Mouse (Mus musculus) erythroblast, adult 5-6 weeks (primary cell): ENCODE measurements around the gene Ano8. TPM values are rescaled to one million over a fixed set of nuclear protein-coding genes. Genes with fewer than 3 reads are reported as not detected.
"Not testable (repeated sequence)": the region's sequence is repeated elsewhere in the genome, so short reads cannot be mapped to it uniquely, and the experiment has no call there.

Experiments
- ATAC-seq: replicated peaks from 2 replicates; pipeline ENCODE4 v1.8.0; 2016; ENCODE audit warnings: moderate number of reproducible peaks, mild to moderate bottlenecking, moderate TSS enrichment, inconsistent platforms; ENCODE audit not compliant: poor library complexity, low FRiP score, severe bottlenecking
- total RNA-seq, 2 experiments: library from RNA; stranded (forward) in 1 of 2; stranded (reverse) in 1 of 2; fragments of 150-400 nt in 1 of 2; fragments of 200-764, 138-1000 nt in 1 of 2; gene quantifications; 2 replicates each; pipeline versions ENCODE4 v1.2.3 to v1.2.4; 2015 to 2017; ENCODE audit warnings: low replicate concordance in 2 of 2

Ano8 gene
- total RNA-seq (2015; ENCODE audit: low replicate concordance), result 0.21 TPM in 1 of 2 replicates, not detected in the other
- 0.14 TPM in 1 of 2 replicates, not detected in the other for total RNA-seq (2017; ENCODE audit: low replicate concordance)

- no peak for ATAC-seq
Observed at GRCm38 (mm10) chr8:71485142-71486135, at the start of gene Ano8. Gene Ano8 (minus strand): TSS chr8:71485963.

GRCm38 (mm10) chr8:71534263-71534810 lies 48.6 kb upstream of the Ano8 start:
- no peak for ATAC-seq

DNA sequence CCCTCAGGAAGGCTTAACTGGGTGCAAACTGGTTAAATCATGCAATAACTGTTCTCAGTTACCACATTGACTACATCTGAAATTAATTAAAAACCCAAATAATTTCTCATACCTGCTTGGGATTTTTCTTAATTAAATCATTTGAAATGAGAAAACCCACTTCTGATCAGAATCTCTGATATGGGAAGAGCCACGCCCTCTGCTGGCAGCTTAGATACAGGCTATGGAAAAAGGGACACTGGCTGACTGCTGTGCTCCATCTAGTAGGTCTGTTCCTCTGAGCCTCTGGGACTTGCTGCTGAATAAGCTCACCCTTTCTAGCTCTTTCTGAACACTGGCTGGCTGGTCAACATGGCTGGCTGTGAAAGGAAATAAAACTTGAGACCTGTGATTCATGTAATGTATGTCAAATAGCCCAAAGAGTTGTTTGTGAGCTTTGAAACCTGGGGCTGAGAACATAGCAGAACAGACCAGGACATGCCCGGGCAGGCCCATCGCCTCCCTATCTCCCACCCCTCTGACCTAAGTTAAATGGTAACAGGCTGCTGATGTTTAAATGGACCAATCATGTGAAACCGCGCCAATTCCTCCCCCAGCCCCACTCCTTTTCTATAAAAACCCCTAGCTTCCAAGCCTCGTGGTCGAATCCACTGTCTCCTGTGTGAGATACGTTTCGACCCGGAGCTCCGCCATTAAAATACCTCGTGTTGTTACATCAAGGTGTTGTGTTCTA lies 45.1 kb upstream of the Ano8 start:
- ATAC-seq, result not testable (repeated sequence)

- no peak for ATAC-seq
Observed at GRCm38 (mm10) chr8:71528362-71529073, 42.8 kb upstream of the Ano8 start.

GRCm38 (mm10) chr8:71527162-71527870 lies 41.6 kb upstream of the Ano8 start:
- no peak for ATAC-seq

DNA sequence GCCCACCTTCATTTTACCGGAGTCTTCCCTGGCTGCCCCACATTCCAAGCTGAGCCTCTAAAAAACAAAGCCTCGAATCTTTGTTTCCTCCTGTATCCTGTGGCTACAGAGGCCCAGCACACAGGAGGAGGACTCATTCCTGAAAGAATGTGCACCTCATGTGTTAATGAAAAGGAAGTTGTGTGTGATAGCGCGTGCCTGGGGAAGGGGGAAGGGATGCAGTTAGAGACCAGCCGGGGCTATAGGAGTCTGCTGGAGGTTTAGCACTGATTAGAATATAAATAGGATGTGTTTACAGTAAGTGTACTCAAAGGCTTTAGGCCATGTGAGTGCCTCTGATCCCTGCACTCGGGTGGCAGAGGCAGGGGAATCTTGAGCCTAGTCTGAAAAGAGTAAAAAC lies 40.5 kb upstream of the Ano8 start:
- ATAC-seq, result no peak

- ATAC-seq, result no peak
Observed at GRCm38 (mm10) chr8:71525226-71526050, 39.7 kb upstream of the Ano8 start, which contains the start of gene Ccdc194. Gene Ccdc194 (minus strand): TSS chr8:71525711.

- peak; percentile 80 for ATAC-seq
Observed at GRCm38 (mm10) chr8:71521634-71522033, 35.9 kb upstream of the Ano8 start.

GRCm38 (mm10) chr8:71519037-71519825 lies 33.5 kb upstream of the Ano8 start:
- not testable (repeated sequence) for ATAC-seq

DNA sequence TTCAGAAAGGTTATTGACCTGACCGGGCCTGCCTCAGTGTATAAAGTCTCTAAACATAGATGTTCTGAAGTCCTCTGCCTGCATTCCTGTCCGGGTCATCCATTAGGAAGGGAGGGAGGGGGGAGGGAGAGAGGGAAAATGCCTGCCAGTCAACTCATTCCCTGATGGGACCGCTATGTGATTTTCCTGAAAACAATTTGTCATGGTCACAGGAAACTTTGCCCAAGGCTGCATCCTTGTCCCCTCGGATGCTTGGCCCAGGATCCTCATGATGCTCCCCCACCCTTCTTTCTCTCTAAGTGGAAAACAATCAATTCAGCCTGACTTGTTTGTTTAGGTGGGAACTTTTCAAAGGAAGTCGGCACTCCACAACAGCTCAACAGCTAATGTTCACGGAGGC lies 31.0 kb upstream of the Ano8 start:
- ATAC-seq, result no peak

DNA sequence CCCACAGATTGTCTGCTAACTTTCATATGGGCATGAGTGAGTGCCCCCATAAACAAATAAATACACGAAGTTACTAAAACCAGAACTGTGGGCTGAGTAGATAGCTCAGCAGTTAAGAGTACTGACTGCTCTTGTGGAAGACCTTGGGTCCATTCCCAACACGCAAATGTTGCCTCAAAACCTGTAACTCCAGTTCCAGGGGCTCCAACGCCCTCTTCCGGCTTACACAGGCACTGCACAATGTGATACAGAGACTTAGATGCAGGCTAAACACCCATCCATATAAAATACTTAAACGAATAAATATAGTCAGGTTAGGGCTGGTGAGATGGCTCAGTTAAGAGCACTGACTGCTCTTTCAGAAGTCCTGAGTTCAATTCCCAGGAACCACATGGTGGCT lies 29.3 kb upstream of the Ano8 start:
- ATAC-seq, result no peak

DNA sequence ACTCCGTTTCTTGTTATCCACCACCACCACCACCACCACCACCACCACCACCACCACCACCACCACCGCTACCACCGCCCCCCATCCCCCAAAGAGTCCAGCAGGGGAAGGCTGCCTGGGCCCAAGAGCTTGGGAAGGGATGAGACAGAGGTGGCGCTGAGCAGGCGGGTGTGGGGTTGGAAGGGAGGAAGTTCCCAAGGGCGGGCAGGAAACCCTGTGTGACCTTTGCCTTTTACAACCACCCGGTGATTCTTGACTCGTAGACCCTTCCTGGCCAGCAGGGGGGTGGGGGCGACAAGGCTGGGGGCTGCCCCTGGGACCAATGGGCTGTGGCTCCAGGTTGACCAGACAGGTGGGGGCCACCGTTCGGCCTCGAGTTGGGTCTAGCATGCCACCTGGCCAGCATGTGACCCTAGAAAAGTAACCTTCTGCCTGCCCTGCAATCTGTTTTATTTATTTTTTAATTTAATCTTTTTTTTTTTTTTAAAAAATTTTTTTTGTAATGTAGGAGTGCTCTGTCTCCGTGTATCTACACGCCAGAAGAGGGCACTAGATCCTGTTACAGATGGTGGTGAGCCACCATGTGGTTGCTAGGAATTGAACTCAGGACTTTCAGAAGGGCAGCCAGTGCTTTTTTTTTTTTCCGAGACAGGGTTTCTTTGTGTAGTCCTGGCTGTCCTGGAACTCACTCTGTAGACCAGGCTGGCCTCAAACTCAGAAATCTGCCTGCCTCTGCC lies 27.4 kb upstream of the Ano8 start:
- no peak for ATAC-seq

GRCm38 (mm10) chr8:71511644-71512043 lies 25.9 kb upstream of the Ano8 start, which contains the start of gene Plvap:
Gene Plvap (minus strand): TSS chr8:71511752.
- ATAC-seq, result peak; percentile 62

- no peak for ATAC-seq
Observed at GRCm38 (mm10) chr8:71509316-71509715, 23.6 kb upstream of the Ano8 start.

DNA sequence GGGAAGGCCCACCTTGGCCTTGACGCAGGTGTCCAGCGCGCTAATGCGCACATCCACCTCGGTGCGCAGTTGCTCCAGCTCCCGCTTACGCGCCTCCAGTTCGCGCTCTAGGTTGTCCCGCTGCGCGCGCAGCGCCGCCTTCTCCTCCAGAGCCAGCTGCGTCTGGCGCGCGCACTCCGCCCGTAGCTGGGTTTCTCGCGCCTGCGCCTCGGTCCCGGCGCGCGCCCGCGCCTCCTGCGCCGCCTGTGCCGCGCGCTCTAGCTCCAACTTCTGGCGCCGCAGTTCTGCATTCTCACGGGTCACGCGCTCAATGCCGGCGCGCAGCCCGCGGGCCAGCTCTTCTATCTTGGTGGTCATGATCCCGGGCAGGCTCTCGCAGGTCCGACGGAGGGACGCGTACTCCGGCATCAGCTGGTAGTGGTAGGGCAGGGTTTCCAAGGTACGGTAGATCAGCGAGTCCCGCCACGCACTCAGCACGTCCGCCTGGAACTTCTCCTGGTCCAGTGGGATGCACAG lies 21.9 kb upstream of the Ano8 start:
- no peak; the same call in 1 of the 2 replicates for ATAC-seq

- ATAC-seq, result no peak
Observed at GRCm38 (mm10) chr8:71505979-71506378, 20.2 kb upstream of the Ano8 start.
